ENCODE assay signal across 11 mouse cellular contexts in the genomic region with DNA sequence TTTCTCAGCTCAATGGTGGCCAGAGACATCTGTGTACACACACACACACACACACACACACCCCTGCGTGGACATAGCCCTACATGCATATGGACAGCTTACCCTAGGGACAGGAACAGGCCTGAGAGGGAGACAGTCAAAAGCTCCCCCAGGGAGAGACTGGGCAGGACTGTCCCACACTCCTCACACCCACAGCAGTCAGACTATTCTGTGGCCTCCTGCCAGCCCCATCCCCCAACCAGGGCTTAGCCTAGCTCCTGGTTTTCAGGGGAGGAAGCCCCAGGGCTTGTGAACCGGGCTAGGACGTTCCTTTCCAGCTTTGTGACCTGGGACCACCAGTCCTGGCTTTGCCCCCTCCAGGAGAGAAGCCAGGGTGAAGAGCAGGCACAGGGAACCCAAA. TPM values are rescaled to one million over a fixed set of nuclear protein-coding genes. Genes with fewer than 3 reads are reported as not detected.
DNase-seq lines count a peak whose midpoint lies in the region; ATAC-seq lines count a peak whose summit lies in the region.
"Had no signal": no experiment of that assay in that cellular context is flagged by ENCODE, and none has a peak within 500 bp of the region (broad histone marks: within the 10 kb centered on the region; RNA-seq: fewer than 3 reads in every experiment).

No protein-coding gene starts in this region.

- H3K4me1 ChIP-seq in heart, embryonic 14.5 days (ENCODE audit: control insufficient read depth in 2 of 2, insufficient read depth in 2 of 2, low read length in 2 of 2), result peaks cover 52 to 60% of the 10 kb centered on the region in 2 experiments
- H3K4me1 ChIP-seq in embryonic facial prominence, embryonic 12.5 days, result peaks cover 66% of the 10 kb centered on the region

- intact Hi-C loops in heart, postnatal 14 days (cut with DNase I), result no loop called here

- no peak overlapping the region for H3K4me3 ChIP-seq in heart, embryonic 14.5 days (ENCODE audit: control insufficient read depth in 1 of 2, insufficient read depth in 1 of 2, low read depth in 1 of 2, low read length in 2 of 2)
- H3K4me3 ChIP-seq in embryonic facial prominence, embryonic 12.5 days, result no peak overlapping the region

- no peaks in the 10 kb centered on the region for H3K27me3 ChIP-seq in heart, embryonic 14.5 days (ENCODE audit: control insufficient read depth, insufficient read depth, low read length)
- no peaks in the 10 kb centered on the region for H3K27me3 ChIP-seq in embryonic facial prominence, embryonic 12.5 days

- no peak for DNase-seq in heart, adult 8-10 months (ENCODE audit: low spot score)
- DNase-seq in heart, postnatal 14 days, result peak; percentile 35 to 46
- DNase-seq in lung, postnatal 4 days, result peak; percentile 22 to 40
- no peak for DNase-seq in frontal cortex, adult 2 months (ENCODE audit: extremely low spot score in 1 of 2, low spot score in 1 of 2)
- no peak for DNase-seq in thymus, postnatal 10 days (ENCODE audit: low spot score in 2 of 2)
- no peak for DNase-seq in urinary bladder, postnatal 36 days (ENCODE audit: low spot score in 2 of 2)
- DNase-seq: right cerebral cortex, postnatal 14 days had no signal

- ATAC-seq in heart, embryonic 14.5 days (ENCODE audit: insufficient number of reproducible peaks, insufficient read depth, low FRiP score, low read depth), result peak; percentile 32; the same call in 1 of the 2 replicates
- no peak for ATAC-seq in embryonic facial prominence, embryonic 12.5 days (ENCODE audit: insufficient number of reproducible peaks, insufficient read depth, low FRiP score, low TSS enrichment)

- H3K27ac ChIP-seq in heart, embryonic 14.5 days (replicated peaks in 1 of 2; ENCODE audit: control insufficient read depth in 1 of 2, insufficient read depth in 1 of 2, low read depth in 2 of 2, low read length in 2 of 2), result peak overlapping the region; percentile 54 to 65
- peak overlapping the region; percentile 86 for H3K27ac ChIP-seq in embryonic facial prominence, embryonic 12.5 days
- H3K27ac ChIP-seq: liver, embryonic 14.5 days had no signal

- peak overlapping the region; percentile 28; the same call in 1 of the 2 replicates for H3K4me2 ChIP-seq in heart, embryonic 14.5 days (ENCODE audit: low read length)
- peak overlapping the region; percentile 32 for H3K4me2 ChIP-seq in embryonic facial prominence, embryonic 12.5 days (replicated peaks)

- peak overlapping the region; percentile 2; the same call in 1 of the 2 replicates for H3K9ac ChIP-seq in heart, embryonic 14.5 days (ENCODE audit: low read length)
- H3K9ac ChIP-seq in embryonic facial prominence, embryonic 12.5 days, result no peak overlapping the region
- H3K9ac ChIP-seq: liver, embryonic 14.5 days had no signal

- H3K36me3 ChIP-seq in heart, embryonic 14.5 days (ENCODE audit: control insufficient read depth, insufficient read depth, low read length), result 0 out of 2 replicates have a peak, but pooled peaks cover 6% of the 10 kb centered on the region
- no peaks in the 10 kb centered on the region for H3K36me3 ChIP-seq in embryonic facial prominence, embryonic 12.5 days

- H3K9me3 ChIP-seq in heart, embryonic 14.5 days (ENCODE audit: control insufficient read depth, low read length), result no peaks in the 10 kb centered on the region
- no peaks in the 10 kb centered on the region for H3K9me3 ChIP-seq in embryonic facial prominence, embryonic 12.5 days

- 13% methylated on average over 3 of the region's 3 CpGs for WGBS in heart, embryonic 14.5 days
- 4% methylated on average over 3 of the region's 3 CpGs for WGBS in embryonic facial prominence, embryonic 12.5 days

RNA-seq across cellular contexts. Expression of a gene that starts 17.4 kb away (rescaled TPM):
- 8.8 and 9.9 TPM in 2 replicates for polyA plus RNA-seq in heart, embryonic 14.5 days (2014; fragmentation: Nextera tagmentation; extraction: Ambion mirVana)
- 1 to 10 TPM; 3.9 to 9.7 (median 7.7) TPM for total RNA-seq in heart, adult 8-10 months (2022)
- polyA plus RNA-seq in embryonic facial prominence, embryonic 12.5 days (2016; fragmentation: Nextera tagmentation; extraction: Ambion mirVana), result 8.7 and 11.9 TPM in 2 replicates
- 1 to 10 TPM; 4.9 to 8.1 TPM for total RNA-seq in heart, postnatal 14 days (2021)
- 72.9 and 77.0 TPM in 2 replicates for polyA plus RNA-seq in frontal cortex, adult 2 months (2012; rRNA removed)

RNA-seq across cellular contexts. Expression of a gene that starts 38.2 kb away (rescaled TPM):
- polyA plus RNA-seq in heart, embryonic 14.5 days (2014; fragmentation: Nextera tagmentation; extraction: Ambion mirVana), result 0.47 and 0.55 TPM in 2 replicates
- total RNA-seq in heart, adult 8-10 months (2022), result under 1 TPM in 3 of 4 experiments, not detected in 1; 0.28 to 0.46 (median 0.33) TPM
- polyA plus RNA-seq in embryonic facial prominence, embryonic 12.5 days (2016; fragmentation: Nextera tagmentation; extraction: Ambion mirVana), result 0.13 and 0.22 TPM in 2 replicates
- under 1 TPM in 1 of 2 experiments, not detected in 1; 0.50 TPM for total RNA-seq in heart, postnatal 14 days (2021)
- polyA plus RNA-seq in frontal cortex, adult 2 months (2012; rRNA removed), result 0.61 and 1.1 TPM in 2 replicates
- total RNA-seq: gastrocnemius, adult 8-10 months had no signal

RNA-seq across cellular contexts. Expression of a gene that starts 47.1 kb away (rescaled TPM):
- polyA plus RNA-seq in heart, embryonic 14.5 days (2014; fragmentation: Nextera tagmentation; extraction: Ambion mirVana), result 0.57 and 0.74 TPM in 2 replicates
- not detected for total RNA-seq in heart, adult 8-10 months (2022)
- 0.31 TPM in 1 of 2 replicates, not detected in the other for polyA plus RNA-seq in embryonic facial prominence, embryonic 12.5 days (2016; fragmentation: Nextera tagmentation; extraction: Ambion mirVana)
- total RNA-seq in heart, postnatal 14 days (2021), result not detected
- not detected in 2 replicates for polyA plus RNA-seq in frontal cortex, adult 2 months (2012; rRNA removed)
- total RNA-seq: gastrocnemius, adult 8-10 months had no signal

RNA-seq across cellular contexts. Expression of a gene that starts 50.1 kb away (rescaled TPM):
- 1.4 and 1.7 TPM in 2 replicates for polyA plus RNA-seq in heart, embryonic 14.5 days (2014; fragmentation: Nextera tagmentation; extraction: Ambion mirVana)
- 1 to 10 TPM in 1 of 4 experiments, under 1 TPM in 3; 0.24 to 1.4 (median 0.72) TPM for total RNA-seq in heart, adult 8-10 months (2022)
- not detected in 2 replicates for polyA plus RNA-seq in embryonic facial prominence, embryonic 12.5 days (2016; fragmentation: Nextera tagmentation; extraction: Ambion mirVana)
- 1 to 10 TPM; 5.2 to 5.7 TPM for total RNA-seq in heart, postnatal 14 days (2021)
- polyA plus RNA-seq in frontal cortex, adult 2 months (2012; rRNA removed), result not detected in 2 replicates

Comparison
In these comparisons a context has a peak if more than half of its experiments do, and no peak if none do; other contexts are left out.
1. DNase-seq: peak in heart, postnatal 14 days (2 of 2) and lung, postnatal 4 days (2 of 2); none in heart, adult 8-10 months (single experiment), frontal cortex, adult 2 months (0 of 2), thymus, postnatal 10 days (0 of 2) and urinary bladder, postnatal 36 days (0 of 2).